Mouse (Mus musculus): Measurements from ENCODE around the gene Smpd2. TPM values are rescaled to one million over a fixed set of nuclear protein-coding genes. Genes with fewer than 3 reads are reported as not detected.

Gene Smpd2
- polyA plus RNA-seq, 1 experiment from 2014 or later, result 46.3 TPM

GRCm38 (mm10) chr10:41486506-41487170, 3.5 kb downstream of the Smpd2 start:
- H3K27me3 ChIP-seq (replicated peaks), result no peaks in the 10 kb centered on the region
- H3K4me3 ChIP-seq, result no peak overlapping the region
- ATAC-seq (ENCODE audit: extremely low read depth, insufficient number of reproducible peaks, low FRiP score, low TSS enrichment), result no peak
- H3K27ac ChIP-seq (replicated peaks), result no peak overlapping the region
- H3K4me1 ChIP-seq, result peaks cover 31% of the 10 kb centered on the region
- no peak overlapping the region for H3K9ac ChIP-seq
- H3K4me2 ChIP-seq, result no peak overlapping the region
- no peaks in the 10 kb centered on the region for H3K9me3 ChIP-seq
- 81% methylated on average over 14 of the region's 14 CpGs for WGBS
- peaks cover 71% of the 10 kb centered on the region for H3K36me3 ChIP-seq

GRCm38 (mm10) chr10:41485778-41486177, 4.4 kb downstream of the Smpd2 start:
- Histone ChIP-seq H3K9ac (no peak overlapping the region), H3K9me3 (no peaks in the 10 kb centered on the region), H3K27me3 (replicated peaks) (no peaks in the 10 kb centered on the region), H3K4me2 (no peak overlapping the region), H3K27ac (replicated peaks) (no peak overlapping the region), H3K4me1 (peaks cover 39% of the 10 kb centered on the region), H3K4me3 (no peak overlapping the region), H3K36me3 (peaks cover 76% of the 10 kb centered on the region)
- 92% methylated on average over 16 of the region's 16 CpGs for WGBS
- no peak for ATAC-seq (ENCODE audit: extremely low read depth, insufficient number of reproducible peaks, low FRiP score, low TSS enrichment)

- peaks cover 92% of the 10 kb centered on the region for H3K36me3 ChIP-seq
- no peaks in the 10 kb centered on the region for H3K27me3 ChIP-seq (replicated peaks)
- WGBS, result 84% methylated on average over 7 of the region's 7 CpGs
- no peak overlapping the region for H3K27ac ChIP-seq (replicated peaks)
- no peak overlapping the region for H3K9ac ChIP-seq
- H3K4me3 ChIP-seq, result no peak overlapping the region
- H3K9me3 ChIP-seq, result no peaks in the 10 kb centered on the region
- no peak overlapping the region for H3K4me2 ChIP-seq
- ATAC-seq (ENCODE audit: extremely low read depth, insufficient number of reproducible peaks, low FRiP score, low TSS enrichment), result no peak
- H3K4me1 ChIP-seq, result peaks cover 38% of the 10 kb centered on the region
Observed at GRCm38 (mm10) chr10:41482446-41482845, 7.7 kb downstream of the Smpd2 start.

GRCm38 (mm10) chr10:41480938-41481880, 9.0 kb downstream of the Smpd2 start:
- H3K4me2 ChIP-seq, result peak overlapping the region; percentile 34
- H3K27ac ChIP-seq (replicated peaks), result no peak overlapping the region
- WGBS, result 39% methylated on average over 33 of the region's 33 CpGs
- H3K9me3 ChIP-seq, result no peaks in the 10 kb centered on the region
- H3K27me3 ChIP-seq (replicated peaks), result no peaks in the 10 kb centered on the region
- H3K36me3 ChIP-seq, result peaks cover 80% of the 10 kb centered on the region
- H3K4me3 ChIP-seq, result no peak overlapping the region
- peaks cover 45% of the 10 kb centered on the region for H3K4me1 ChIP-seq
- no peak for ATAC-seq (ENCODE audit: extremely low read depth, insufficient number of reproducible peaks, low FRiP score, low TSS enrichment)
- peak overlapping the region; percentile 16 for H3K9ac ChIP-seq

- Histone ChIP-seq H3K36me3 (peaks cover 67% of the 10 kb centered on the region), H3K4me2 (no peak overlapping the region), H3K27ac (replicated peaks) (no peak overlapping the region), H3K4me3 (no peak overlapping the region), H3K9me3 (no peaks in the 10 kb centered on the region), H3K9ac (no peak overlapping the region), H3K4me1 (peaks cover 57% of the 10 kb centered on the region), H3K27me3 (replicated peaks) (no peaks in the 10 kb centered on the region)
- no peak for ATAC-seq (ENCODE audit: extremely low read depth, insufficient number of reproducible peaks, low FRiP score, low TSS enrichment)
- WGBS, result 86% methylated on average over 3 of the region's 3 CpGs
Observed at GRCm38 (mm10) chr10:41479961-41480360, 10.2 kb downstream of the Smpd2 start.

GRCm38 (mm10) chr10:41477278-41478181, 12.6 kb downstream of the Smpd2 start:
- Histone ChIP-seq H3K4me2 (peak overlapping the region; percentile 96), H3K9me3 (no peaks in the 10 kb centered on the region), H3K27ac (replicated peaks) (peak overlapping the region; percentile 90), H3K4me1 (peaks cover 81% of the 10 kb centered on the region), H3K4me3 (peak overlapping the region; percentile 75), H3K36me3 (peaks cover 43% of the 10 kb centered on the region), H3K27me3 (replicated peaks) (no peaks in the 10 kb centered on the region), H3K9ac (peak overlapping the region; percentile 91)
- ATAC-seq (ENCODE audit: extremely low read depth, insufficient number of reproducible peaks, low FRiP score, low TSS enrichment), result peak; percentile 47; the same call in 1 of the 2 replicates
- WGBS, result 2% methylated on average over 20 of the region's 20 CpGs

- H3K9ac ChIP-seq, result peak overlapping the region; percentile 91
- H3K27me3 ChIP-seq (replicated peaks), result no peaks in the 10 kb centered on the region
- H3K27ac ChIP-seq (replicated peaks), result peak overlapping the region; percentile 90
- WGBS, result 0% methylated on average over 9 of the region's 9 CpGs
- peak overlapping the region; percentile 75 for H3K4me3 ChIP-seq
- peaks cover 87% of the 10 kb centered on the region for H3K4me1 ChIP-seq
- no peak for ATAC-seq (ENCODE audit: extremely low read depth, insufficient number of reproducible peaks, low FRiP score, low TSS enrichment)
- peaks cover 37% of the 10 kb centered on the region for H3K36me3 ChIP-seq
- no peaks in the 10 kb centered on the region for H3K9me3 ChIP-seq
- peak overlapping the region; percentile 96 for H3K4me2 ChIP-seq
Observed at GRCm38 (mm10) chr10:41477018-41477277, 13.2 kb downstream of the Smpd2 start.

GRCm38 (mm10) chr10:41476171-41477017, 13.8 kb downstream of the Smpd2 start, which contains the start of gene Mical1:
TSS of gene Mical1 (plus strand) at chr10:41476314.
- peak within 1 kb of the TSS; percentile 75 for H3K4me3 ChIP-seq
- H3K27me3 ChIP-seq (replicated peaks), result no peaks in the 10 kb centered on the region
- H3K36me3 ChIP-seq, result peaks cover 32% of the 10 kb centered on the region
- H3K27ac ChIP-seq (replicated peaks), result peak within 1 kb of the TSS; percentile 90
- under 1% methylated on average over 35 of the region's 35 CpGs for WGBS
- ATAC-seq (ENCODE audit: extremely low read depth, insufficient number of reproducible peaks, low FRiP score, low TSS enrichment), result peak; percentile 64
- H3K4me1 ChIP-seq, result peaks cover 84% of the 10 kb centered on the region
- no peaks in the 10 kb centered on the region for H3K9me3 ChIP-seq
- H3K9ac ChIP-seq, result peak within 1 kb of the TSS; percentile 91
- H3K4me2 ChIP-seq, result peak within 1 kb of the TSS; percentile 96

GRCm38 (mm10) chr10:41474981-41475391, 15.2 kb downstream of the Smpd2 start:
- Histone ChIP-seq H3K27me3 (replicated peaks) (no peaks in the 10 kb centered on the region), H3K27ac (replicated peaks) (peak overlapping the region; percentile 90), H3K36me3 (peaks cover 21% of the 10 kb centered on the region), H3K9me3 (no peaks in the 10 kb centered on the region), H3K4me3 (no peak overlapping the region), H3K9ac (peak overlapping the region; percentile 66), H3K4me1 (peaks cover 70% of the 10 kb centered on the region), H3K4me2 (peak overlapping the region; percentile 96; the same call in 1 of the 2 replicates)
- WGBS, result 56% methylated on average over 1 of the region's 1 CpGs
- no peak for ATAC-seq (ENCODE audit: extremely low read depth, insufficient number of reproducible peaks, low FRiP score, low TSS enrichment)

GRCm38 (mm10) chr10:41473782-41474468, 16.2 kb downstream of the Smpd2 start:
- no peaks in the 10 kb centered on the region for H3K27me3 ChIP-seq (replicated peaks)
- peaks cover 70% of the 10 kb centered on the region for H3K4me1 ChIP-seq
- peak overlapping the region; percentile 14; the same call in 1 of the 2 replicates for H3K4me2 ChIP-seq
- no peak for ATAC-seq (ENCODE audit: extremely low read depth, insufficient number of reproducible peaks, low FRiP score, low TSS enrichment)
- 26% methylated on average over 6 of the region's 6 CpGs for WGBS
- no peaks in the 10 kb centered on the region for H3K9me3 ChIP-seq
- H3K9ac ChIP-seq, result no peak overlapping the region
- no peak overlapping the region for H3K4me3 ChIP-seq
- H3K36me3 ChIP-seq, result peaks cover 10% of the 10 kb centered on the region
- peak overlapping the region; percentile 90 for H3K27ac ChIP-seq (replicated peaks)
